Mouse (Mus musculus) liver, postnatal 0 days (tissue): ENCODE measurements around the gene Col25a1.

ENCODE experiments used
- CTCF ChIP-seq: sonication (generic); IDR thresholded peaks from 2 replicates; pipeline ENCODE4 v1.5.1; 2016; ENCODE audit warnings: antibody characterized with exemption, low read depth
- EP300 ChIP-seq: IDR thresholded peaks from 2 replicates; pipeline ENCODE4 v1.6.1; 2016; ENCODE audit warnings: antibody characterized with exemption, low read depth, mild to moderate bottlenecking

DNA sequence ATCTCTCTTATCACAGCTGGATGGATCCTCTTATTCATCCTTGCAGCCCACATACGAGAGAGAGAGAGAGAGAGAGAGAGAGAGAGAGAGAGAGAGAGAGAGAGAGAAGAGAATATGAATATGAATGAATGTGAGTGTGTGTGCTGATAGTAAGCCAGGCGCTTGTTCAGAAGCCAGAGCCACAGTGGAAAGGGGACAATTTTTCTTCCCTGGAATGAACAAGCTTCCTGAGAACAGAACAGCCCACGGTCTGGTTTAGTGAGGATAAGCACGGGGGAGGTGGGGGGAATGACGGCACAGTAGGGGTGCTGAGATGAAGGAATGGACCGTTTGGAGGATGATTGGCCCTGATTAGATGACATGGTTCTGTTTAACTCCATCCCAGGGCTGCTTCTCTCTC is 218.9 kb downstream of the Col25a1 start:
- TF ChIP-seq EP300: no peak
- no peak for TF ChIP-seq CTCF
